Mouse (Mus musculus) embryonic fibroblast, embryonic 13.5 days (primary cell): Measurements from ENCODE around the gene Slc2a5.

Source experiments
- CTCF ChIP-seq: IDR thresholded peaks from 2 replicates; pipeline ENCODE4 v1.5.1; 2011; ENCODE audit warnings: mild to moderate bottlenecking, control low read depth, low read length, moderate library complexity, borderline replicate concordance; ENCODE audit not compliant: insufficient read depth
- POLR2A ChIP-seq: IDR thresholded peaks from 2 replicates; pipeline ENCODE4 v1.6.1; 2011; ENCODE audit warnings: low read depth, mild to moderate bottlenecking, control low read depth, low read length, moderate library complexity

DNA sequence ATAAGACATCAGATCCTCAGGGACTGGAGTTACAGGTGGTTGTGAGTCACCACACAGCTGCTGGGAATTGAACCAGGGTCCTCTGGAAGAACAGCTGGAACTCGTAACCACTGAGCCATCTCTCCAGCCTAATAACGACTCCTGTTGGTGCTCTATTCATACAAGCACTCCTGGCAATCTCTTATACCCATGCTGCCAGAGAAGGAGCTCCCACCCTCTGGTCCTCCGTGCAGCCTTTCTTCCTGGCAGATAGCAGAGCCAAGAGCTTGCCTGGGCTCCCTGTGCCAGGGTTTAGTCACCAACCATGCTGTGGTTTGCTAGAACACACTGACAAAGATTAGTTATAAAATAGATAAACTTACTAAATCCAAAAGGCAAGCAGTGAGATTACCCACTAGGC, 9.4 kb upstream of the Slc2a5 start:
- TF ChIP-seq CTCF (no peak), POLR2A (no peak)
